Mouse (Mus musculus): ENCODE measurements around the gene Anks1b.

DNA sequence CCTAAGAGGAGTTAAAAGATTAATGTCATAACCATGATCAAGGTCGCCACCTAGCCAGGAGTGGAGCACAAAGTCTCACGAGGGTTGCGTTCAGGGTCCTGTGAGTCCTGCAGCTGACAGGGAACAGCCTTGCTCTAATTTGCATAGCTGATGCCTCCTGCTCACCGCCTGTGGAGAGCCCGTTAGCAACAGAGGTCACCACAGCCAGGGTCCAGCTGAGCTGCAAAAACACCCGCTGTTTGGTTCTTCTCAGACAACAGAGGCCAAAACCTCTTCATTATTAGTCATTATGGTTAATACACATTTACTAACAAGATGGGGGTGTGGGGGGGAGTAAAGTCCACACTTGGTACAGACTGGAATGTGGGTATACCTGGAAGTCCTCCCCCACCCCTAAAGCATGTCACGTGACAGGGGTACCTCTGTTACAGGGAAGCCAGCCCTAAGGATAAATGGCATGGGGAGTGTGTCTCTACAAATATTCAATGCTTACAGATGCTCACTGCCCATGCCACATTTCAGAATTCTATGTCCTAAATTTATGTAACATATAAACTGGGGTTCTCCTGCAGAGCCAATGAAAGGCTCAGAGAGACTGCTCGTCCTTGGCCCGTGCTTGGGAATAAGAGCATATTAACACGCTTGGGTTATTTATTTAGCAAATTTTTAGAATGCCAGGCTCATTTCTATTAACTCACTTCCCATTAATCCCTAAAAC lies 990.7 kb downstream of the Anks1b start:
- no peak for TF ChIP-seq POLR2A (IDR thresholded peaks at IDR 0.05; ENCODE audit: low read depth, low read length)
- no peak for TF ChIP-seq CTCF (conservative IDR thresholded peaks at IDR 0.05; ENCODE audit: insufficient read depth, insufficient read length, low read depth, low read length)

Data from kidney, adult 2 months (tissue).